Mouse (Mus musculus) granulocyte monocyte progenitor cell, adult 5-6 weeks (primary cell): Measurements from ENCODE around the gene Car8. TPM values are rescaled to one million over a fixed set of nuclear protein-coding genes. Genes with fewer than 3 reads are reported as not detected.
"Not testable (repeated sequence)": the region's sequence is repeated elsewhere in the genome, so short reads cannot be mapped to it uniquely, and the experiment has no call there.

ENCODE experiments used
- ATAC-seq: replicated peaks from 2 replicates; pipeline ENCODE4 v1.8.0; 2016; ENCODE audit warnings: mild to moderate bottlenecking, moderate TSS enrichment, inconsistent platforms; ENCODE audit not compliant: poor library complexity, severe bottlenecking
- total RNA-seq, 2 experiments: library from RNA; stranded (forward) in 1 of 2; stranded (reverse) in 1 of 2; fragments of 200-712, 200-1000 nt in 1 of 2; fragments of >200 nt in 1 of 2; fragmentation: Nextera tagmentation in 1 of 2; gene quantifications; 2 replicates each; pipeline ENCODE4 v1.2.3; 2014 to 2017

The Car8 gene
- total RNA-seq, 2 experiments from 2014 or later = not detected

DNA sequence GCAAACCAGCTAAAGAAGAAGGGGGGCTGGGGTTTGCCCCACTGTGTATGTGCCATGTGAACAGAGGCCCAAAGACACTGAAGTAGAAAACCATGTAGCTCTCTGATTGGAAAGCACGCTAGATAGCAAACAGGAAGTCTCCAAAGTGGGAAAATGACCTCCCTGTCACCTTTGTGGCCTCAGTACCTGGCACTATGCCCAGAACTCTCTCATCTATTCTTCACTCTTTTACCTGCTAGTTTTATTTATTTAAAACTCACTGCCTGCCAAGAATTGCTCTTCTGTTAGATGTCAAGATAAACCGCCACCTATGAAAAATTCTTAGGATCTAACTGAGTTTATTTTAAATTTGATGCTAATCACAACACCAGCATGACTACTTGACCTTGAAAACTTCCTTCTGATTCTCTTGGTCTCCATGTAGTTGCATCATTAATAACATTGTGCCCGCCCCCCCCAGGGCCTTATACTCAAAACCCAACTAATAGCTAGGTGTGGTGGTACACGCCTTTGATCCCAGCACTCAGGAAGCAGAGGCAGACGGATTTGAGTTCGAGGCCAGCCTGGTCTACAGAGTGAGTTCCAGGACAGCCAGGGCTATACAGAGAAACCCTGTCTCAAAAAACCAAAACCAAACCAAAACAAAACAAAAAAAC lies 31.8 kb downstream of the Car8 start:
- ATAC-seq = no peak

DNA sequence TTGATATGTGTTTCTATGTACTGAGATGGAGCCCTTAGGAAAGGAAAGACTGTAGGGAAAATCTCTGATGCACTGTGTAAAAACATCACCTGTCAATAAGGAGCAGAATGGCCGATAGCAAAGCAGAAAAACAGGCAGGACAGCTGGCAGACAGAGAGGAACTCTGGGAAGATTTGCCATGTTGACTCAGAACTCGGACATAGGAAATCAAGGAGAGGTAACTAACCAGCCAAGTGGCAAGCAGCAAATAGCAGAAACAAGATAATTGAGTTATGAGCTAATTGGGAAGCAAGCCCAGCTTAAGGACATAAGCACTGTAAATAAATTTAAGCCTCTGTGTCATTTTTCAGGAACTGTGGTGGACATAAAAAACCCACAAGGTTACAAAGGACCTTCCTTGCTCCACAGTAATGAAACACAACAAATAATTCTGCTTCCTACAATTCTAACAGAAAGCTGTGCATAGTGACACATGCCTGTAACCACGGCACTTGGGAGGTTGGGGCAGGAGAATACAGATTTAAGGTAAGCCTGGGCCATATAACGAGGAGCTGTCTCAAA lies 33.7 kb downstream of the Car8 start:
- no peak for ATAC-seq

- ATAC-seq = no peak
Observed at GRCm38 (mm10) chr4:8203367-8203766, 35.5 kb downstream of the Car8 start.

DNA sequence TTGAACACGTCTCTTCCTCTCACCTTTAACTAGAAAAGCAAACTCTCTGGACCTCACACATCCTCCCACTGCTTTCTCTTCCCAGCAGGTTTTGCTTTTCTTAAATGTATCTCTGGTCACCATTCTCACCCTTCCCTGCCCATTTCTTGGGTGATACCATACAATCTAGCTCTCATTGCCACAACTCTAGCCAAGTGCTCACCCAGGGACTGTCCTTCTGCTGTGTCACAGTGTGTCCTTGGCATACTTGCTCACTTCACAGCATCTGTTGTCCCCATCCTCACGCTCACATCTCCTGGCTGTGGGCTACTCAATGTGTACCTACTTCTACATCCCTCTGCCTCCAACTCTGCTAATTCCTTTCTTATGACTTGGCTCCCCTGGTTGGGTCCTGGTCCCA lies 37.2 kb downstream of the Car8 start:
- ATAC-seq = no peak

- ATAC-seq = no peak; the same call in 1 of the 2 replicates
Observed at GRCm38 (mm10) chr4:8200081-8200480, 38.8 kb downstream of the Car8 start.

GRCm38 (mm10) chr4:8198033-8198432 lies 40.8 kb downstream of the Car8 start:
- ATAC-seq = no peak; the same call in 1 of the 2 replicates

DNA sequence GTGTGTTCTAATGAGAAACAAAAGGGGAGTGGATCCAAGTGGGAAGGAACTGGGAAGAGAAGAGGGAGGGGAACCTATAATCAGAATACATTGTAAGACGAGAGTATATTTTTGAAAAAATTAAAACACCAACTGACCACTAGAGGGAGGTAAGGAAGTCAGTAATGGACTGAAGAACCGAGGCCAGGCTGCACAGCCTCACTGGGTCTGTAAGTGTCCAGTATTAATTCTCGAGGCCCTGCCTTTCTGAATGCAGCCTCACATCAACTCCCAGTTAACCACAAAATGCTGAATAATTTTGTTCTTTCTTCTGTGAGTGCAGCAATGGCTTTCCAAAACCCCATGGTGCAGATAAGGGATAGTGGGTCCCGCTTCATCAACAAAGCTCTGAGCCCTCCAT lies 48.4 kb downstream of the Car8 start:
- ATAC-seq = no peak

DNA sequence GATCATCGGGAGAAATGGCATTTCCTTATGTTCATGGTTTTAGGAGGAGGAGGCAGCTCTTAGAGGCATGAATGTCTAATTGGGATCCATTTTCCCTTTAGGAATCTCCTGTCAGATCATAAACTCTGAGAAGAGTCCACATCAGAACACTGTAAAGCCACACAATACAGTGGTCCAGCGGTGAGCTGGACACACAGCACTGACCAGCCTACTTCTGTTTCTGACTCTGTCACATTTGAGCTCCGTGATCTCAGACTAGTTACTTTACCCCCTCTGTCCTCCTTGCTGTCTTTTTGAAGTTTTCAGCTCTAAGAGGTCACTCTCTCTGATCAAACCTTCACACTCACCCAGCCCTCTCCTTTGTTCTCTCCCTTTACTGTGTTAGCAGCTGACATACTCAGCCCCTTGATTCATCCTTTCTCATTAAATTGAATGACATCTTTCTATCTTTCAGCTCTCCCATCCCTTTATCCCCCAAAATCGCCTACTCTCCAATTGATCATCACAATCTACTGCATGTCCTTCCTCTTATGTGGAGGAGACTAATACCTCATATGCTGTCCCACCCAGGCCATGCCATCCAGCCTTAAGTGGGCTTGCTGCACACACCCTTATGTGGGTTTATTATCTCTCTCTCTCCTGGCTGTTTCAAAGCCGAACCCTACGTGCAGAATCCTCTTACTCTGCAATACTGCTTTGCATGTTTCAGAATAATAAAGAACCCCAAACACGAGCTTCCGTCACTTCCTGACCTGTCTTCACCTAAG lies 51.7 kb downstream of the Car8 start:
- ATAC-seq = no peak

DNA sequence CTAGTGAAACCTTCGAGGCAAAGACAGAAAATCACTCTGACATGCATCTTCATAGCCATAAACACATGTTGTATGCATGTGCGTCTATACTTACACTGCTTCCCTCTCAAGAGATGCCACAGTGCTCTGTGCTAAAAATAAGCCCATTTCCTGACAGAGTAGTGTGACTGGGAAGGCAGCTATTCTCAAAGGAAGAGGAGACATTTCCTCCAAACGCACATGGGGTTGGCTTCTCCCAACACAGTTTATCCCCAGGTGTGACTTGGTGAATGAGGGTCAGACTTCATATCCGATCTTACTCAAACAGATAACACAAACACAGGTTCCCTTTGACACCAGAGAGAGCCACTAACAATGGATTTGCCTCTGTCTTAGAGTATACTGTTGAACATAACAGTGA lies 58.3 kb downstream of the Car8 start:
- no peak for ATAC-seq

DNA sequence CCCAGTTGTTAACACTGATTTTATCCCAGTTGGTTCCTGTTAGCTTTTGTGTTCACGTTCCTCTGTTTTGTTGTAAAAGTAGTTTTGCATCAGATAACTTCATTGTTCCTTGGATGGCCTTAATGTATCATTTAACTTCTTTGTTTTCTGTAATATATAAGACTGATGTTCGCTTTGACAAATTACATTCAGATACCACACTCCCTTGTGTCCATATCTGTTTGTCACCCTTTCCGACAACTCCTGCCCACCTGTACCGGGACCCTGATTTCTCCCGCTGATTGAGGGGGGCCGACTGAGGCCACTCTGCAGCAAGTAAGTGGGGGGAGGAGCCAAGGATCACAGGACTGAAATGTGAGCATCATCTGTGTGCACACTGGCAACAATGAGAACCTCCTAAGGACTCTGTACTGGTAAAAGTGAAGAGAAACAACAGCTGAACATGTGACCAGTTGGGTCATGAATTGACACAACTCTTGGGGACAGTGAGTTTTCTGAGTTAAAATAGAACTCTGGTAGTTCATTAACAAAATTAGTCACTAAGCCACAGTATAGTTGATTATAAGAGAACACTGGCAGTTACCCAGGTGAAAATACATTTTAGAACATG lies 84.1 kb downstream of the Car8 start:
- ATAC-seq = no peak

DNA sequence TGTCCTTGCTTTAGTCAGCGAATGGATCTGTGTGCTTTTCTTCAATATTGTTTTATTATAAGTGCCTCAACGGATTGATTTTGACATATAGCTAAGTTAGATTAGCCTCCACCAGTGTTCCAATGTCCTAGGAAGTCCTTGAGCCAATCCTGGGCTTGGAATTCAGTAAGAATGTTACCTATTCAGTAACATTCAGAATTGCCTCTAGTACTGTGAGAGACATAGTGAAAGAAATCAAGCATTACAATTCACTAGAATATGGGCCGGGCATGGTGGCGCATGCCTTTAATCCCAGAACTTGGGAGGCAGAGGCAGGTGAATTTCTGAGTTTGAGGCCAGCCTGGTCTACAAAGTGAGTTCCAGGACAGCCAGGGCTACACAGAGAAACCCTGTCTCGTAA lies 84.9 kb downstream of the Car8 start:
- ATAC-seq = not testable (repeated sequence)

- ATAC-seq = no peak
Observed at GRCm38 (mm10) chr4:8137403-8137802, 101.4 kb downstream of the Car8 start.

- ATAC-seq = no peak
Observed at GRCm38 (mm10) chr4:8132024-8132423, 106.8 kb downstream of the Car8 start.

DNA sequence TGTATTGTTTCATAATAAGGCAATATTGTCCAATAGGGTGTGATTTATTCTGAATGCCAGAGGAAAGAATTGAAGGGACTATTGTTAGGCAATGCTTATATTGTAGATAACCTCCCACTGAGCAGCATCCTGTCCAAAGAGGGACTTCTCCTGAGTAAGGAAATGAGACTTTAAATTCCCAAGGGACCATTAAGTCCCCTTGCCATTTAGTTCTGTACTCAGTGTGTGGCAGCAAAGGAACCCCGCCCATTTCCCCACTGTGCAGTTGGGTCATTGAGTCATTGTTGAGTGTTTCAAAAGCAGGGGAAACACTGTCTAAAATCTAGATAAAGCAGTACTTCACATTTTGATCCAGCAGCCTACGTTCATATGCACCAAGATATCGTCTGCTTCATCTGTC lies 125.3 kb downstream of the Car8 start:
- no peak for ATAC-seq

- ATAC-seq = no peak
Observed at GRCm38 (mm10) chr4:8111891-8112290, 127.0 kb downstream of the Car8 start.

- no peak for ATAC-seq
Observed at GRCm38 (mm10) chr4:8109906-8110567, 128.8 kb downstream of the Car8 start.

GRCm38 (mm10) chr4:8101466-8101865 lies 137.4 kb downstream of the Car8 start:
- ATAC-seq = no peak

- no peak for ATAC-seq
Observed at GRCm38 (mm10) chr4:8098084-8098483, 140.8 kb downstream of the Car8 start.

DNA sequence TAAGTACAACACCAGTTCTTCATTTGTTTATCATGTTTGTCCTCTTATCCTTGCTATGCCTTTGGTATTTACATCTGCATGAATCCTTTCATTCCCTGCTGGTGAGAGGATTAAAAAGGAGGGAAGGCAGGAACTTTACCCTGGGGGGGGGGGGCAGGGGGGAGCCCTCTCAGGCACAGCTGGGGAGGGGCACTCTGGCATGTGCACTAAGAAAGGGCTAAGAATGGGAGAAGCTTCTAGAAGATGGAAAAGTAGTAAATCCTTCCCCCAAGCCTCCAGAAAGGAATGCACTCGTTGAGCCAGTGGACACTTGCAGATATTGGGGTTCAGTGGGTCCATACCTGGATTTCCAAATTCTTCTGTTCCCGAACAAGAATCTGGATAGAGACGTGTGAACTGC lies 141.2 kb downstream of the Car8 start:
- ATAC-seq = no peak

GRCm38 (mm10) chr4:8093566-8093965 lies 145.3 kb downstream of the Car8 start:
- not testable (repeated sequence) for ATAC-seq
